Mouse (Mus musculus) olfactory bulb, adult 2 months (tissue): ENCODE results near the gene Itga5. TPM values are rescaled to one million over a fixed set of nuclear protein-coding genes. Genes with fewer than 3 reads are reported as not detected.

Experiments
- H3K27ac ChIP-seq: fragments of 200-500 bp; 2 replicates; pipeline ENCODE4 v1.5.1; 2012; ENCODE audit warnings: low read depth, low read length; ENCODE audit not compliant: insufficient read depth
- H3K4me1 ChIP-seq: fragments of 200-500 bp; 2 replicates; pipeline ENCODE4 v1.6.1; 2012; ENCODE audit warnings: low read length; ENCODE audit not compliant: control insufficient read depth, insufficient read depth
- H3K4me3 ChIP-seq: fragments of 200-500 bp; 2 replicates; pipeline ENCODE4 v1.5.1; 2012; ENCODE audit warnings: mild to moderate bottlenecking, low read depth, low read length, moderate library complexity; ENCODE audit not compliant: insufficient read depth
- CTCF ChIP-seq: fragments of 200-500 bp; IDR thresholded peaks from 2 replicates; pipeline ENCODE4 v1.5.1; 2012; ENCODE audit warnings: low read depth, mild to moderate bottlenecking, low read length, moderate library complexity; ENCODE audit not compliant: insufficient read depth
- POLR2A ChIP-seq: fragments of 200-500 bp; IDR thresholded peaks from 2 replicates; pipeline ENCODE4 v1.6.1; 2012; ENCODE audit warnings: mild to moderate bottlenecking, low read depth, low read length, moderate library complexity; ENCODE audit not compliant: insufficient read depth
- WGBS: fragments of 180-500 bp; shearing (Covaris S2); methylation state at CpG from one replicate; pipeline ENCODE4 v1.1.7; 2018; 5-methylcytosine and 5-hydroxymethylcytosine counted together
- polyA plus RNA-seq: library from polyadenylated mRNA; stranded (reverse); fragments of >200 nt; gene quantifications from 2 replicates; pipeline ENCODE4 v1.2.4, GENCODE M21; 2012; ENCODE audit warnings: low replicate concordance; ENCODE audit not compliant: missing spikeins, insufficient read depth, insufficient read length

Gene Itga5
- polyA plus RNA-seq, 1 experiment = not detected

DNA sequence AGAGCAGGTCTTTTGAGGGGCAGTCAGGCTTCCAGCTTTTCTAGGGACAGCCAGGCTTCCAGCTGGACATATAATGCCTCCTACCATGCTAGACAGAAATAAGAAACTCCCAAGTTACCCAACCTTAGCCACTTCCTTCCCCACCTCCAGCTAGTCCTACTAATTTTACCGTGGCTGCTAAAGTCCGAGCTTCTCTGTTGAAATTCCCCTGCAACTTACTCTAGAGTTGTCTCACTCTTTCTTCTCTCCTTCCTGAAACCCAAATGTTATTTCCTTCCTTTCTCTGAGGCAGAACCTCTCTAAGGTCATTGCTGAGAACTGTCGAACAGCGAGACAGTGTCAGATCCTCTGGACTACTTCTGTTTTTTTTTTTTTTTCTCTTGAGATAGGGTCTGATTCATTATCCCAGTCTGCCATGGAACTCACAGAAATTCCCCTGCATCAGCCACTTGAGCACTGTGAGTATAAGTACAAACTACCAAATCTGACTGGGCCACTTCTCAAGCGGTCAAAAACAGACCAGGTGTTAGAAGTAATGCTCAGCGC, 56.1 kb downstream of the Itga5 start, which contains the start of gene Gpr84:
Gene Gpr84 (minus strand): TSS at position 248 of the 546 bp plus-strand sequence.
- 82% methylated on average over 6 of the region's 6 CpGs for WGBS
- no peak for TF ChIP-seq POLR2A
- TF ChIP-seq CTCF = no peak
- H3K4me1 ChIP-seq = peaks cover 21% of the 10 kb centered on the region
- no peak within 1 kb of the TSS for H3K4me3 ChIP-seq
- no peak within 1 kb of the TSS for H3K27ac ChIP-seq

DNA sequence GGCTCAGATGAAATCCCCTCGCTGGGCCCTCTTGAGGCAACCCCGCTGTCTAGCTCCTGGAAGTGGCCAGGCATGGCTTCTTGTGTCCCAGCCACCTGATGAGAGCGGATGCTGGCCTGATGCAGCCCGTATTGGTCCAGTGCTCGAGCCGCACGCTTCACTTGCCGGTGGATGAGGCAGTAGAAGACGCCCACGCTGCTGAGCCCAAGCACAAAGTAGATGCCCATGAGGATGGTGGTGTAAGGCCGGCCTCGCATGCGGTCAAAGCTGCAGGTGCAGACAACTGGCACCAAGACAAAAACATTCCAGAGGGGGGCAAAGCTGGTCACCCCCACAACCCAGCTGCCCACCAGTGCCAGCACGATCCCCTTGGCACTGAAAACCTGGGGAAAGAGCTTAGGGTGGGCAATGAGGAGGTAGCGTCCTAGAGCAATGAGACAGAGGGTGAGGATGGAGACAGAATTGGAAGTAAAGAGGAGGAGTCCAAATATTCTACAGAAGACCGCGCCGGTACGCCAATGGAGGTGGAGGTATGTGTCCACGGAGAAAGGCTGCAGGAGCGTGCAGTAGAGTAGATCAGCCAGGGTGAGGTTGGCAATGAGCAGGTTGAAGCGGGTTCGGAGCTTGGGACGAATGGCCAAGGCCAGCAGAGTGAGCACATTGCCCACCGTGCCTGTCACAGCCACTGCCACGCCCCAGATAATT, 57.5 kb downstream of the Itga5 start:
- Histone ChIP-seq H3K4me3 (no peak overlapping the region), H3K27ac (no peak overlapping the region), H3K4me1 (peaks cover 19% of the 10 kb centered on the region)
- TF ChIP-seq CTCF = no peak
- TF ChIP-seq POLR2A = no peak
- WGBS = 69% methylated on average over 26 of the region's 26 CpGs

GRCm38 (mm10) chr15:103308056-103308875, 58.3 kb downstream of the Itga5 start:
- Histone ChIP-seq H3K4me3 (no peak overlapping the region), H3K4me1 (peaks cover 18% of the 10 kb centered on the region), H3K27ac (no peak overlapping the region)
- WGBS = 62% methylated on average over 28 of the region's 28 CpGs
- TF ChIP-seq CTCF (no peak), POLR2A (no peak)

GRCm38 (mm10) chr15:103307125-103307524, 59.4 kb downstream of the Itga5 start:
- 2% methylated on average over 7 of the region's 7 CpGs for WGBS
- TF ChIP-seq POLR2A = no peak
- TF ChIP-seq CTCF = 0 out of 2 replicates have a peak, but pooled peaks have one; percentile 34
- Histone ChIP-seq H3K27ac (0 out of 2 replicates have a peak overlapping the region, but pooled peaks have one; percentile 15), H3K4me3 (no peak overlapping the region), H3K4me1 (peaks cover 23% of the 10 kb centered on the region)

DNA sequence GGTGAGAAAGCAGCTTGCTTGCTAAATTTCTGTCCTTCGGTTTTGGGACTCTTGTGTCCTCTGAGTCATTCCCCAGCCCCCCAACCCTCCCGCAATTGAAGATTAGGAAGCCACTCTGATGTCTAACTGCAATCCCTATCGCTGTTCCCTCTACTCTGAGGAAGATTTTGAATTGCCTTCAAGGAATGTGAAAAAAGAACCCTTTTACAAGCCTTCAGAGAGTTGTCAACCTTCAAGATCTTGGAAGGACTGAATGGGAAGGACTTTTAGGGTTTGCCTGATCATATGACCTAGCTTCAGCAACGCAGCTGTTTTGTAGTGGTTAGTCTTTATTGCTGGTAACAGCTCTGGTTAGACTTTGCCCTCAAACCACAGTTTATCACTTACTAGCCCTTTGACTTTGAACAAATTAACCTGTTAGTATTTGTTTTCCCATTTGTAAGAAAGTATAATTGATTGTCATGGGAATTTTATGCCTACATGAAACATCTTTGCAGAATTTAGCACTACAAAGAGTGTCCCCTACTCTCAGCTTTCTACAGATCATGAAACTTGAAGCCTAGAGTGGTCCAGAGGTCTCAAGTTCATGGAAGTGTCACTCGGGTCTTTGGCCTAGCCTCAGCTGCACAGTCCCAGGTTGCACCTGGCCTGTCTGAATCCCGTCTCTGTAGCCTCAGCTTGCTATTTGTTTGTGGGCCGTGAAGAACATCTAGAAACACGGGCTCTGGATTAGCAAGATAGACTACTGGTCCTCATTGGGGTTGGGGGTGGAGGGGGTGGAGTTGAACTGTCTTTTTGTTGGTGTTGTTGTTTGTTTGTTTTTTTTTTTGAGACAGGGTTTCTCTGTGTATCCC, 60.5 kb downstream of the Itga5 start:
- Histone ChIP-seq H3K4me3 (peak overlapping the region; percentile 57), H3K27ac (peak overlapping the region; percentile 99), H3K4me1 (peaks cover 28% of the 10 kb centered on the region)
- TF ChIP-seq CTCF = no peak
- TF ChIP-seq POLR2A = no peak
- 26% methylated on average over 8 of the region's 8 CpGs for WGBS

GRCm38 (mm10) chr15:103305070-103305678, 61.4 kb downstream of the Itga5 start:
- H3K4me3 ChIP-seq = peak overlapping the region; percentile 57
- peak overlapping the region; percentile 99 for H3K27ac ChIP-seq
- WGBS = under 1% methylated on average over 68 of the region's 71 CpGs
- TF ChIP-seq POLR2A = peak; percentile 63
- no peak for TF ChIP-seq CTCF
- H3K4me1 ChIP-seq = peaks cover 35% of the 10 kb centered on the region

DNA sequence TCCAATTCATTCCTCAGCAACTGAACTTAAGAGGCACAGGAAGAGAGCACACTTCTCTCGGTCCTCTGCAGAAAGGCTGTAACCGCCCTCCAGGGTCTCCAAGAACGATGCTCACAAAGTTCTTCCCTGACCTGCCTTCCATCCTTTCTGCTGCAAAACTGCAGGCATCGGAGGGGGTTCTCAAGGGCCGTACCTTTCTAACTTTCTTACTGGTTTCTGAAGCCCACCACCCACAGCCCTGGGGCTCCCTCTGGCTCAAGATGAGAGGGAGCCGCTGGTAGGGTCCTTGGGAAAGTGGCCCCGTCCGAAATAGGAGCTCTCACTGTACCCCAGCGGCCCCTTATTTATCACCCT, 62.0 kb downstream of the Itga5 start:
- WGBS = under 1% methylated on average over 9 of the region's 9 CpGs
- peaks cover 41% of the 10 kb centered on the region for H3K4me1 ChIP-seq
- H3K4me3 ChIP-seq = peak overlapping the region; percentile 57
- peak overlapping the region; percentile 74 for H3K27ac ChIP-seq
- TF ChIP-seq CTCF (no peak), POLR2A (no peak)

GRCm38 (mm10) chr15:103303916-103304615, 62.5 kb downstream of the Itga5 start:
- WGBS = 14% methylated on average over 8 of the region's 8 CpGs
- peak overlapping the region; percentile 74 for H3K27ac ChIP-seq
- peak overlapping the region; percentile 57; the same call in 1 of the 2 replicates for H3K4me3 ChIP-seq
- no peak for TF ChIP-seq CTCF
- TF ChIP-seq POLR2A = no peak
- H3K4me1 ChIP-seq = peaks cover 46% of the 10 kb centered on the region
